Mouse (Mus musculus): ENCODE results near the gene Rasl2-9. TPM values are rescaled to one million over a fixed set of nuclear protein-coding genes. Genes with fewer than 3 reads are reported as not detected.

The Rasl2-9 gene
- polyA plus RNA-seq (2012; rRNA removed): 0.28 and 0.36 TPM in 2 replicates

DNA sequence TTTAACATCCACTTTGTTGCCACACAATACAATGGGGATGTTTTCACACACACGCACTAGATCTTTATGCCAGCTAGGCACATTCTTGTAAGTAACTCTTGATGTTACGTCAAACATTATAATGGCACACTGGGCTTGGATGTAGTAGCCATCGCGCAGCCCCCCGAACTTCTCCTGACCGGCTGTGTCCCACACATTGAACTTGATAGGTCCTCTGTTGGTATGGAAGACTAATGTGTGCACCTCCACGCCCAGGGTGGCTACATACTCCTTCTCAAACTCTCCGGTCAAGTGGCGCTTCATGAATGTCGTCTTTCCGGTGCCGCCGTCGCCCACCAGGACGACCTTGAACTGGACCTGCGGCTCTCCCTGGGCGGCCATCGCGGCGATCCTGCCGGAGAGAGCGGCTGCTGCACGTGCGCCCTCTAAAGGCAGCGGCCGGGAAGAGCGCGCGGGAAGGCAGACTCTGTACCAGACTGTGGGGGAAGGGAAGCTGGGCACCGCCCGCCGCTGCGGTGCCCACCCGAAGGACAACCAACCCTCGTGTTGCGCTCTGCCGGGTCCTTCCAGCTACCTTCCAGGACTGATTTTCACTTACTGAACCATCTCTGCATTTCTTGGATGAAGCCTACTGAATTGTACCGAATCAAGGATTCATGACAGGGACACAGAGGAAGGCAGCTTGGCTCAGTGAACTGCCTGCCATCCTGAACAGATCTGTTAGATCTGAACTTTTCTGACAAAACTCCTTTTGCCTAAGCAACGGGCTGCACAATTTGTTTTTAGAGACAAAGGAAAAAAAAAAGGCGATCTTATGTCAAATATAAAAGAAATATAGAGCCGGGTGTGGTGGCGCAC lies at the start of gene Rasl2-9:
Gene Rasl2-9 (minus strand): TSS at position 402 of the 858 bp plus-strand sequence.

GRCm38 (mm10) chr7:5149570-5149969 lies 23.8 kb upstream of the Rasl2-9 start, which contains the start of gene Vmn1r55:
Gene Vmn1r55 (minus strand): TSS chr7:5149670.

DNA sequence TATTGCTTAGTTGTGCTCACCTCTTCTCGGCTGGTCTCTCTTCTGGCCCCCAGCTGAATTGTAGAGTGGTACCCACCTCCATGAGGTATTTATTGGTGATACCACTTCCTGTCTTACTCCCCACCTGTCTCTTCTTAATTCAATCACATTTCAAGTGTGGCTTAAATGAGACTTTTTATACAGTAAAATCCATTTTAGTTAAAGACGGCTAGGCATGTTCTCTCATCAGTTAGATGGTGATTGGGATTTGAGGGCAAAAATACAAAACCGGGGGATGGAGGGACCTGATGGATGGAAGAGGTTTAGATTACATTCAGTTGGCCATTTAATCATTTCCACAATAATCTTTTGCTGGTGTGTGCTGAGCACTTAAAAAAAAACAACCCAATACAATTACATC lies 8.9 kb downstream of the Rasl2-9 start, which contains the start of gene Rfpl4:
Gene Rfpl4 (minus strand): TSS at position 101 of the 400 bp plus-strand sequence.

GRCm38 (mm10) chr7:5080010-5080751 lies 45.6 kb downstream of the Rasl2-9 start, which contains the start of gene Epn1:
Gene Epn1 (plus strand): TSS chr7:5080235.

Other genes with a start within 250 kb of the Rasl2-9 start
- 8.8 and 9.2 TPM in 2 replicates for gene Isoc2a, start 248.8 kb downstream of the Rasl2-9 start, polyA plus RNA-seq (2012; rRNA removed)
- 0.53 and 0.79 TPM in 2 replicates for gene Gm36210, start 219.4 kb downstream of the Rasl2-9 start, polyA plus RNA-seq (2012; rRNA removed)
- gene Zfp628, start 210.7 kb downstream of the Rasl2-9 start, polyA plus RNA-seq (2012; rRNA removed): 13.4 and 14.8 TPM in 2 replicates
- gene Nat14, start 203.9 kb downstream of the Rasl2-9 start, polyA plus RNA-seq (2012; rRNA removed): 21.3 and 21.4 TPM in 2 replicates
- gene Ssc5d, start 200.2 kb downstream of the Rasl2-9 start, polyA plus RNA-seq (2012; rRNA removed): 2.8 and 6.2 TPM in 2 replicates
- gene Sbk2, start 161.5 kb downstream of the Rasl2-9 start, polyA plus RNA-seq (2012; rRNA removed): 0.07 and 0.23 TPM in 2 replicates
- gene Sbk3, start 154.8 kb downstream of the Rasl2-9 start, polyA plus RNA-seq (2012; rRNA removed): 0.95 and 1.2 TPM in 2 replicates
- 142 and 145 TPM in 2 replicates for gene Zfp579, start 129.8 kb downstream of the Rasl2-9 start, polyA plus RNA-seq (2012; rRNA removed)
- gene Zfp524, start 111.5 kb downstream of the Rasl2-9 start, polyA plus RNA-seq (2012; rRNA removed): 9.8 and 12.6 TPM in 2 replicates
- 47.0 and 53.2 TPM in 2 replicates for gene Fiz1, start 111.3 kb downstream of the Rasl2-9 start, polyA plus RNA-seq (2012; rRNA removed)
- 0.09 TPM in 1 of 2 replicates, not detected in the other for gene Gm44973, start 110.5 kb downstream of the Rasl2-9 start, polyA plus RNA-seq (2012; rRNA removed)
- gene Zfp865, start 105.6 kb downstream of the Rasl2-9 start, polyA plus RNA-seq (2012; rRNA removed): 41.1 and 43.7 TPM in 2 replicates
- 38.6 and 43.6 TPM in 2 replicates for gene Ccdc106, start 105.4 kb downstream of the Rasl2-9 start, polyA plus RNA-seq (2012; rRNA removed)
- not detected in 2 replicates for gene 4632433K11Rik, start 91.8 kb downstream of the Rasl2-9 start, polyA plus RNA-seq (2012; rRNA removed)
- gene Zfp784, start 87.5 kb downstream of the Rasl2-9 start, polyA plus RNA-seq (2012; rRNA removed): 7.1 and 7.4 TPM in 2 replicates
- 53.1 and 65.2 TPM in 2 replicates for gene Zfp580, start 74.4 kb downstream of the Rasl2-9 start, polyA plus RNA-seq (2012; rRNA removed)
- 446 and 475 TPM in 2 replicates for gene U2af2, start 63.8 kb downstream of the Rasl2-9 start, polyA plus RNA-seq (2012; rRNA removed)
- gene Epn1, start 45.7 kb downstream of the Rasl2-9 start, polyA plus RNA-seq (2012; rRNA removed): 147 and 151 TPM in 2 replicates
- gene Rfpl4, start 9.0 kb downstream of the Rasl2-9 start, polyA plus RNA-seq (2012; rRNA removed): not detected in 2 replicates
- not detected in 2 replicates for gene Vmn1r55, start 23.7 kb upstream of the Rasl2-9 start, polyA plus RNA-seq (2012; rRNA removed)
- gene Vmn1r56, start 70.8 kb upstream of the Rasl2-9 start, polyA plus RNA-seq (2012; rRNA removed): not detected in 2 replicates
- gene Vmn1r57, start 92.5 kb upstream of the Rasl2-9 start, polyA plus RNA-seq (2012; rRNA removed): not detected in 2 replicates
- gene Gm5065, start 224.6 kb upstream of the Rasl2-9 start, polyA plus RNA-seq (2012; rRNA removed): not detected in 2 replicates
- not detected in 2 replicates for gene Nlrp2, start 225.1 kb upstream of the Rasl2-9 start, polyA plus RNA-seq (2012; rRNA removed)